Mouse (Mus musculus) adrenal gland, postnatal 25 days (tissue): Measurements from ENCODE around the gene Bcl9l. TPM values are rescaled to one million over a fixed set of nuclear protein-coding genes. Genes with fewer than 3 reads are reported as not detected.

Source experiments
- DNase-seq: peaks from one replicate; pipeline ENCODE4 v3.0.0; 2021; ENCODE audit warnings: mixed read lengths
- total RNA-seq: library from RNA; stranded (reverse); gene quantifications from 2 replicates; pipeline ENCODE4 v1.2.3, GENCODE M21; 2021

Bcl9l gene
- total RNA-seq, 1 experiment from 2014 or later = 82.0 TPM

- DNase-seq = peak; percentile 22
Observed at GRCm38 (mm10) chr9:44497624-44498377, 15.2 kb downstream of the Bcl9l start.

GRCm38 (mm10) chr9:44498421-44499355, 16.1 kb downstream of the Bcl9l start:
- peak; percentile 79 for DNase-seq

GRCm38 (mm10) chr9:44499356-44500162, 16.9 kb downstream of the Bcl9l start:
- no peak for DNase-seq

- DNase-seq = no peak
Observed at GRCm38 (mm10) chr9:44500163-44500533, 17.5 kb downstream of the Bcl9l start.

GRCm38 (mm10) chr9:44500638-44501175, 18.1 kb downstream of the Bcl9l start:
- no peak for DNase-seq

- DNase-seq = no peak
Observed at GRCm38 (mm10) chr9:44501206-44501879, 18.7 kb downstream of the Bcl9l start.

GRCm38 (mm10) chr9:44502006-44502405, 19.4 kb downstream of the Bcl9l start:
- DNase-seq = peak; percentile 77

- no peak for DNase-seq
Observed at GRCm38 (mm10) chr9:44504893-44505823, 22.5 kb downstream of the Bcl9l start.

GRCm38 (mm10) chr9:44505824-44506467, 23.3 kb downstream of the Bcl9l start:
- DNase-seq = no peak

- DNase-seq = no peak
Observed at GRCm38 (mm10) chr9:44506566-44506965, 23.9 kb downstream of the Bcl9l start.

GRCm38 (mm10) chr9:44507345-44507744, 24.7 kb downstream of the Bcl9l start:
- no peak for DNase-seq

- DNase-seq = no peak
Observed at GRCm38 (mm10) chr9:44508124-44508619, 25.5 kb downstream of the Bcl9l start.

- no peak for DNase-seq
Observed at GRCm38 (mm10) chr9:44508721-44509486, 26.3 kb downstream of the Bcl9l start.

GRCm38 (mm10) chr9:44509487-44510354, 27.1 kb downstream of the Bcl9l start:
- DNase-seq = peak; percentile 92

GRCm38 (mm10) chr9:44510355-44510871, 27.8 kb downstream of the Bcl9l start:
- DNase-seq = no peak

GRCm38 (mm10) chr9:44510872-44511601, 28.4 kb downstream of the Bcl9l start:
- no peak for DNase-seq
